Mouse (Mus musculus): ENCODE measurements around the gene Tmem150b. TPM values are rescaled to one million over a fixed set of nuclear protein-coding genes. Genes with fewer than 3 reads are reported as not detected.

The Tmem150b gene
- polyA plus RNA-seq, 1 experiment from 2014 or later, result 4.4 TPM

- Histone ChIP-seq H3K9ac (ENCODE audit: low read depth, low read length) (peak within 1 kb of the TSS; percentile 84), H3K4me1 (ENCODE audit: control insufficient read depth, insufficient read depth, low read length) (peaks cover 23% of the 10 kb centered on the region), H3K27me3 (replicated peaks; ENCODE audit: control insufficient read depth, insufficient read depth, low read length) (no peaks in the 10 kb centered on the region), H3K27ac (ENCODE audit: low read length) (peak within 1 kb of the TSS; percentile 89), H3K9me3 (ENCODE audit: control insufficient read depth, low read length) (no peaks in the 10 kb centered on the region), H3K36me3 (ENCODE audit: control insufficient read depth, insufficient read depth, low read length) (peaks cover 4% of the 10 kb centered on the region; the same call in 1 of the 2 replicates), H3K4me3 (ENCODE audit: low read length) (peak within 1 kb of the TSS; percentile 80), H3K4me2 (ENCODE audit: low read depth, low read length) (peak within 1 kb of the TSS; percentile 68)
- under 1% methylated on average over 36 of the region's 44 CpGs for WGBS
- ATAC-seq, result peak; percentile 96
These were observed 14.7 kb upstream of the Tmem150b start, which contains the start of gene Kmt5c for GRCm38 (mm10) chr7:4739544-4740275. Gene Kmt5c, plus strand, starts transcription at chr7:4740115.

DNA sequence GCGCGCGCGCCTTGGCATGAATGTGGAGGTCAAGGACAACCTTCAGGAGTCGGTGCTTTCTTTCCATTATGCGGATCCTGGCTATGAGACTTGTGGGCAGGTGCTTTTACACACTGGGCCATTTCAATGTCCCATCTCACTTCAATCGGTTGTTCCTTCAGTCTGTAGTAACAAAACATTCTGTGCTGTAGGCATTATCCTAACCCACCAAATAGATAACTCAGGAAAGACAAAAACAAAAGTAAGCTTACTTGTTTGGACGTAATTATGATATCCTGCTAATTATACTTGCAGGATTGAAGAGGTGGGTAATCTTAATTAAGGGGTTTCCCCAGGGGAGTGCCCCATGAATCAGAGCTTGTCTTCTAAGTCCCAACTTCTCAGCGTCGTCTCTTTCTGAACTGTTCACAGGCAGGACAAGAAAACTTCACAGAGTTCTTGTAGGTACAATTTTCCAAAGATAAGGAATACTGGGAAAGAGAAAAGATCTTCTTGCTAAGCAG, 14.0 kb upstream of the Tmem150b start:
- Histone ChIP-seq H3K27ac (ENCODE audit: low read length) (peak overlapping the region; percentile 60), H3K9ac (ENCODE audit: low read depth, low read length) (peak overlapping the region; percentile 34; the same call in 1 of the 2 replicates), H3K4me3 (ENCODE audit: low read length) (peak overlapping the region; percentile 37), H3K4me2 (ENCODE audit: low read depth, low read length) (peak overlapping the region; percentile 52), H3K4me1 (ENCODE audit: control insufficient read depth, insufficient read depth, low read length) (peaks cover 23% of the 10 kb centered on the region), H3K9me3 (ENCODE audit: control insufficient read depth, low read length) (no peaks in the 10 kb centered on the region), H3K27me3 (replicated peaks; ENCODE audit: control insufficient read depth, insufficient read depth, low read length) (no peaks in the 10 kb centered on the region), H3K36me3 (ENCODE audit: control insufficient read depth, insufficient read depth, low read length) (0 out of 2 replicates have a peak, but pooled peaks cover 2% of the 10 kb centered on the region)
- 45% methylated on average over 10 of the region's 10 CpGs for WGBS
- ATAC-seq, result no peak

- Histone ChIP-seq H3K36me3 (ENCODE audit: control insufficient read depth, insufficient read depth, low read length) (no peaks in the 10 kb centered on the region), H3K4me3 (ENCODE audit: low read length) (no peak overlapping the region), H3K4me2 (ENCODE audit: low read depth, low read length) (no peak overlapping the region), H3K9me3 (ENCODE audit: control insufficient read depth, low read length) (no peaks in the 10 kb centered on the region), H3K4me1 (ENCODE audit: control insufficient read depth, insufficient read depth, low read length) (peaks cover 5% of the 10 kb centered on the region), H3K27ac (ENCODE audit: low read length) (peak overlapping the region; percentile 27; the same call in 1 of the 2 replicates), H3K9ac (ENCODE audit: low read depth, low read length) (no peak overlapping the region), H3K27me3 (replicated peaks; ENCODE audit: control insufficient read depth, insufficient read depth, low read length) (no peaks in the 10 kb centered on the region)
- peak; percentile 99 for ATAC-seq
- WGBS, result 47% methylated on average over 6 of the region's 6 CpGs
These were observed 7.9 kb upstream of the Tmem150b start for GRCm38 (mm10) chr7:4732968-4733392.

- Histone ChIP-seq H3K9me3 (ENCODE audit: control insufficient read depth, low read length) (no peaks in the 10 kb centered on the region), H3K36me3 (ENCODE audit: control insufficient read depth, insufficient read depth, low read length) (no peaks in the 10 kb centered on the region), H3K9ac (ENCODE audit: low read depth, low read length) (no peak overlapping the region), H3K27me3 (replicated peaks; ENCODE audit: control insufficient read depth, insufficient read depth, low read length) (no peaks in the 10 kb centered on the region), H3K4me1 (ENCODE audit: control insufficient read depth, insufficient read depth, low read length) (peaks cover 5% of the 10 kb centered on the region), H3K27ac (ENCODE audit: low read length) (no peak overlapping the region), H3K4me2 (ENCODE audit: low read depth, low read length) (no peak overlapping the region), H3K4me3 (ENCODE audit: low read length) (no peak overlapping the region)
- WGBS, result 83% methylated on average over 5 of the region's 5 CpGs
- ATAC-seq, result no peak
These were observed 6.0 kb upstream of the Tmem150b start for GRCm38 (mm10) chr7:4731090-4731489.

- Histone ChIP-seq H3K27ac (ENCODE audit: low read length) (peak overlapping the region; percentile 87), H3K36me3 (ENCODE audit: control insufficient read depth, insufficient read depth, low read length) (no peaks in the 10 kb centered on the region), H3K27me3 (replicated peaks; ENCODE audit: control insufficient read depth, insufficient read depth, low read length) (no peaks in the 10 kb centered on the region), H3K4me1 (ENCODE audit: control insufficient read depth, insufficient read depth, low read length) (peaks cover 19% of the 10 kb centered on the region), H3K4me3 (ENCODE audit: low read length) (peak overlapping the region; percentile 49), H3K4me2 (ENCODE audit: low read depth, low read length) (peak overlapping the region; percentile 71), H3K9ac (ENCODE audit: low read depth, low read length) (peak overlapping the region; percentile 44), H3K9me3 (ENCODE audit: control insufficient read depth, low read length) (no peaks in the 10 kb centered on the region)
- 22% methylated on average over 3 of the region's 3 CpGs for whole genome bisulfite sequencing
- peak; percentile 31 for ATAC-seq
These were observed 690 bp downstream of the Tmem150b start for GRCm38 (mm10) chr7:4724359-4724758.

DNA sequence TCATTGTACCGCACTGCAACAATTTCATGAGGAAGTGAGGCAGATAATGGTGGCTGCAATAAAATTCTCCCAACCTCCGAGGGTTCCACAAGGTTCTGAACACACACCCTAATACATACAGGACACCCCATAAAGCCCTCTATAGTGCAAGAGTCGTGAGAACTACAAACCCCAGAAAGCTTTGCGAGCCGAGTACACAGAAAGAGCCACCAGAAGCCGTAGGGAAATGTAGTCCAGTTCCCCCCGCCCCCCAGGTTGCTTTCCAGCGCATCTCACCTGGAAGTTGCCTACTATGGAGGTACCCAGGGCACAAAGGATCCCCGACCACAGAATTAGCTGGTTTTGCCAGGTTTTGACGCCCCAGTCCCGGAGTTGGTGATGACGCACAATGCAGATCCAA, 1.5 kb downstream of the Tmem150b start:
- Histone ChIP-seq H3K4me2 (ENCODE audit: low read depth, low read length) (peak overlapping the region; percentile 71), H3K27me3 (replicated peaks; ENCODE audit: control insufficient read depth, insufficient read depth, low read length) (no peaks in the 10 kb centered on the region), H3K9me3 (ENCODE audit: control insufficient read depth, low read length) (no peaks in the 10 kb centered on the region), H3K9ac (ENCODE audit: low read depth, low read length) (peak overlapping the region; percentile 52), H3K36me3 (ENCODE audit: control insufficient read depth, insufficient read depth, low read length) (no peaks in the 10 kb centered on the region), H3K4me1 (ENCODE audit: control insufficient read depth, insufficient read depth, low read length) (peaks cover 19% of the 10 kb centered on the region), H3K27ac (ENCODE audit: low read length) (peak overlapping the region; percentile 87; the same call in 1 of the 2 replicates), H3K4me3 (ENCODE audit: low read length) (peak overlapping the region; percentile 49)
- WGBS, result 34% methylated on average over 12 of the region's 12 CpGs
- ATAC-seq, result 0 out of 2 replicates have a peak, but pooled peaks have one; percentile 31

DNA sequence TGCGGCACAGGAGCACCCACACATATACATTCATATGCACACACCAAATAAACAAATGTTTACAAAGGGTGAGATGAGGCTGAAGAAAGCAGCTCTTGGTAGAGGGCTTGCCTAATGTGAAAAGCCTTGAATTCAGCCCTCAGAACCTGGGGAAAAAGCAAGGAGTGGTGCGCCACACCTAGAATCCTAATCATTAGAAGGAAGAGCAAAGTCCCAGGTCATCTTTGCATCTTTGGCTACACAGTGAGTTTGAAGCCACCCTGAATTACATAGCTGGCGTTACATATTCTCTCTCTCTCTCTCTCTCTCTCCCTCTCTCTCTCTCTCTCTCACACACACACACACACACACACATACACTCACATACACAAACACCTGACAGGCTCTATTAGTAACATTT, 5.8 kb downstream of the Tmem150b start:
- peak; percentile 54 for ATAC-seq
- H3K27me3 ChIP-seq (replicated peaks; ENCODE audit: control insufficient read depth, insufficient read depth, low read length), result no peaks in the 10 kb centered on the region
- 74% methylated on average over 3 of the region's 3 CpGs for WGBS
- H3K4me3 ChIP-seq (ENCODE audit: low read length), result no peak overlapping the region
- H3K4me2 ChIP-seq (ENCODE audit: low read depth, low read length), result no peak overlapping the region
- no peaks in the 10 kb centered on the region for H3K9me3 ChIP-seq (ENCODE audit: control insufficient read depth, low read length)
- 0 out of 2 replicates have a peak overlapping the region, but pooled peaks have one; percentile 24 for H3K27ac ChIP-seq (ENCODE audit: low read length)
- H3K9ac ChIP-seq (ENCODE audit: low read depth, low read length), result no peak overlapping the region
- no peaks in the 10 kb centered on the region for H3K36me3 ChIP-seq (ENCODE audit: control insufficient read depth, insufficient read depth, low read length)
- H3K4me1 ChIP-seq (ENCODE audit: control insufficient read depth, insufficient read depth, low read length), result peaks cover 12% of the 10 kb centered on the region

DNA sequence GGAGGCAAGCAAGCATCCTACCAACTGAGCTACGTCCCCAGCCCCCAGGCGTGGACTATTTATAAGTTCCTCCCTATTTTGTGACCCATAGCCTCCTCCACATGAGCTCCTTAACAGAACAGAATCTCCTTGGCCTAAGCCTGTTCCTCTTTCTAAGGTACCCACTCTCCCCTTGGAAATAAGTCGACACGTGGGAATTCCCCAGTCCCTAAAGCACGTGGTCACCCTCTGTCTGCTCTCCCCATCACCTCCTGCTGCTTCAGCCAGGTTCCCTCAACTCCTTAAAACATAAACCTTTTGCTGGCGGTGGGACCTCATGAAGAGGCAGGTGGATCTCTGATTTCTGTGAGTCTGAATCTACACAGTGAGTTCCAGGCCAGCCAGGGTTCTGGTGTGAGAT, 8.1 kb downstream of the Tmem150b start:
- ATAC-seq, result no peak
- H3K27me3 ChIP-seq (replicated peaks; ENCODE audit: control insufficient read depth, insufficient read depth, low read length), result no peaks in the 10 kb centered on the region
- 0 out of 2 replicates have a peak overlapping the region, but pooled peaks have one; percentile 14 for H3K9ac ChIP-seq (ENCODE audit: low read depth, low read length)
- 0 out of 2 replicates have a peak, but pooled peaks cover 2% of the 10 kb centered on the region for H3K4me1 ChIP-seq (ENCODE audit: control insufficient read depth, insufficient read depth, low read length)
- 74% methylated on average over 6 of the region's 6 CpGs for WGBS
- H3K4me3 ChIP-seq (ENCODE audit: low read length), result no peak overlapping the region
- no peaks in the 10 kb centered on the region for H3K9me3 ChIP-seq (ENCODE audit: control insufficient read depth, low read length)
- H3K36me3 ChIP-seq (ENCODE audit: control insufficient read depth, insufficient read depth, low read length), result no peaks in the 10 kb centered on the region
- H3K4me2 ChIP-seq (ENCODE audit: low read depth, low read length), result no peak overlapping the region
- H3K27ac ChIP-seq (ENCODE audit: low read length), result no peak overlapping the region

DNA sequence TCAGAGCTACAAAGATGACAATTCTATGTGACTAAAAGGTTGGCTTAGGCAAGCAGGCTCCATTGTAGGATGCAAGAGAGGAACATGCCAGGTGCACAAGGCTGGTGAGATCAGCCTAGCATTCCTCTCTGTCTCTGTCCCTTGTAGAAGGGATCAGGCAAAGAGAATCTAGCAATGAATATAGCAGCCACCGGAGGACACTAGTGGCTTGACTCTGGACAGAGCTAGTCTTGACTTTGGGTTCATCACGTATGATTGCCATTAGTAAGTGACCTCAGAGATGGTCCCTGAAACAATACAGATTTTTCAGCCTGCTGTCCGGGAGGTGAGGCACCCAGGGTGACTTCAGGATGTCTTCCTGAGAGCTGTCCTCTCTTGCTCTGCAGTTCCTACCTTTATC, 12.5 kb downstream of the Tmem150b start:
- no peak overlapping the region for H3K4me3 ChIP-seq (ENCODE audit: low read length)
- ATAC-seq, result 0 out of 2 replicates have a peak, but pooled peaks have one; percentile 40
- H3K36me3 ChIP-seq (ENCODE audit: control insufficient read depth, insufficient read depth, low read length), result peaks cover 6% of the 10 kb centered on the region; the same call in 1 of the 2 replicates
- H3K4me2 ChIP-seq (ENCODE audit: low read depth, low read length), result no peak overlapping the region
- no peak overlapping the region for H3K27ac ChIP-seq (ENCODE audit: low read length)
- no peaks in the 10 kb centered on the region for H3K9me3 ChIP-seq (ENCODE audit: control insufficient read depth, low read length)
- WGBS, result 81% methylated on average over 3 of the region's 3 CpGs
- H3K9ac ChIP-seq (ENCODE audit: low read depth, low read length), result no peak overlapping the region
- no peaks in the 10 kb centered on the region for H3K4me1 ChIP-seq (ENCODE audit: control insufficient read depth, insufficient read depth, low read length)
- no peaks in the 10 kb centered on the region for H3K27me3 ChIP-seq (replicated peaks; ENCODE audit: control insufficient read depth, insufficient read depth, low read length)

Measured in intestine, embryonic 16.5 days (tissue).